Mouse (Mus musculus): ENCODE measurements at regions not wholly inside any gene's neighbourhood (a gene's known extent, or its start where the extent isn't known, plus 50 kb on each side); places are given as distances from the start of the nearest gene placed in this dataset.

- TF ChIP-seq CTCF (IDR thresholded peaks at IDR 0.05; ENCODE audit: borderline replicate concordance, insufficient read depth, low read length) (no peak), POLR2A (IDR thresholded peaks at IDR 0.05; ENCODE audit: low read depth, low read length) (no peak)
These were observed 191.6 kb upstream of the Xrcc4 start for GRCm38 (mm10) chr13:90280976-90281375.

Measured in embryonic fibroblast, embryonic 13.5 days (primary cell).